Mouse (Mus musculus): Measurements from ENCODE around the gene Gsn.

DNA sequence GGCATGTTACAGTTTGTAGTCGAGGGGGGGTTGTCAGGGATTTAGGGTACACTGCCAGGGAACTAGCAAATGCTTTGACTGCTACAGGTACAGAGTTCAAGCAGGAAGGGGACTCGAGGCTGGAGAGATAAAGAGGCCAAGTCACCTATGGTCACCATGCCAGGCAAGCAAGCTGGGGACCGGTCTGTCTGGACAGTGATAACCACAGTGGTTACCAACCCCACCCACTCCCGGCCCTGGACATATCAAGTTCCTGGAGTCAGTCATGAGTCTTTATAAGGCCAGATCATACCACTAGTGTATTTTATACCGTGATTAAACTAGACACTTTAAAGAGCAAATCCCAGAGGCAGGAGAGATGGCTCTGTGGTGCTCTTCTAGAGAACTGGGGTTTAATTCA is 8.4 kb upstream of the Gsn start:
- TF ChIP-seq GATA1 (IDR thresholded peaks at IDR 0.05; ENCODE audit: low read length) (no peak), TAL1 (IDR thresholded peaks at IDR 0.05; ENCODE audit: low read length) (no peak)

Measured in erythroblast, embryonic 14.5 days (primary cell).